In genomic region chr4:87359483-87359882, GRCm38 (mm10) we compare ENCODE assay signal across 8 mouse cellular contexts.
DNase-seq lines count a peak whose midpoint lies in the region; ATAC-seq and TF ChIP-seq lines count a peak whose summit lies in the region.

No protein-coding gene starts in this region.

- DNase-seq in cerebellum, adult 9-10 months = peak; percentile 49
- peak; percentile 26 to 42 for DNase-seq in layer of hippocampus, postnatal 36 days
- peak; percentile 40 for DNase-seq in midbrain, postnatal 0 days (ENCODE audit: low spot score)
- DNase-seq in Muller cell, postnatal 12 days (ENCODE audit: inconsistent ontology term) = no peak
- no peak for DNase-seq in gastrocnemius, postnatal 36 days

- 48% methylated on average over 9 of the region's 9 CpGs for WGBS in neural tube, embryonic 12.5 days
- WGBS in neural tube, embryonic 15.5 days = 43% methylated on average over 9 of the region's 9 CpGs
- 37% methylated on average over 9 of the region's 9 CpGs for WGBS in heart, embryonic 16.5 days
- 57% methylated on average over 9 of the region's 9 CpGs for WGBS in midbrain, postnatal 0 days

- no peaks in the 10 kb centered on the region for H3K36me3 ChIP-seq in neural tube, embryonic 12.5 days
- H3K36me3 ChIP-seq in neural tube, embryonic 15.5 days = no peaks in the 10 kb centered on the region
- no peaks in the 10 kb centered on the region for H3K36me3 ChIP-seq in heart, embryonic 16.5 days (ENCODE audit: control insufficient read depth, insufficient read depth)
- no peaks in the 10 kb centered on the region for H3K36me3 ChIP-seq in midbrain, postnatal 0 days (ENCODE audit: insufficient read depth, low read length)

- H3K27ac ChIP-seq in neural tube, embryonic 12.5 days = no peak overlapping the region
- H3K27ac ChIP-seq in neural tube, embryonic 15.5 days (replicated peaks) = no peak overlapping the region
- H3K27ac ChIP-seq in heart, embryonic 16.5 days (ENCODE audit: low read length) = no peak overlapping the region
- no peak overlapping the region for H3K27ac ChIP-seq in midbrain, postnatal 0 days (ENCODE audit: low read depth, low read length)

- H3K4me3 ChIP-seq in neural tube, embryonic 12.5 days = no peak overlapping the region
- H3K4me3 ChIP-seq in neural tube, embryonic 15.5 days (replicated peaks) = no peak overlapping the region
- peak overlapping the region; percentile 16; the same call in 1 of the 2 replicates for H3K4me3 ChIP-seq in heart, embryonic 16.5 days (ENCODE audit: low read length)
- no peak overlapping the region for H3K4me3 ChIP-seq in midbrain, postnatal 0 days (ENCODE audit: low read depth, low read length)

- H3K4me2 ChIP-seq in neural tube, embryonic 12.5 days (replicated peaks) = 0 out of 2 replicates have a peak overlapping the region, but pooled peaks have one; percentile 7
- H3K4me2 ChIP-seq in neural tube, embryonic 15.5 days = no peak overlapping the region
- H3K4me2 ChIP-seq in heart, embryonic 16.5 days (ENCODE audit: low read depth, low read length) = peak overlapping the region; percentile 48
- H3K4me2 ChIP-seq in midbrain, postnatal 0 days (ENCODE audit: low read depth, low read length, poor library complexity, severe bottlenecking) = no peak overlapping the region

- intact Hi-C loops in gastrocnemius, postnatal 36 days (cut with DNase I) = no loop called here

- H3K9me3 ChIP-seq in neural tube, embryonic 12.5 days = no peaks in the 10 kb centered on the region
- no peaks in the 10 kb centered on the region for H3K9me3 ChIP-seq in neural tube, embryonic 15.5 days (replicated peaks)
- no peaks in the 10 kb centered on the region for H3K9me3 ChIP-seq in heart, embryonic 16.5 days (replicated peaks; ENCODE audit: control insufficient read depth, low read length)
- no peaks in the 10 kb centered on the region for H3K9me3 ChIP-seq in midbrain, postnatal 0 days (ENCODE audit: low read length)

- no peak overlapping the region for H3K9ac ChIP-seq in neural tube, embryonic 12.5 days
- no peak overlapping the region for H3K9ac ChIP-seq in neural tube, embryonic 15.5 days (replicated peaks)
- no peak overlapping the region for H3K9ac ChIP-seq in heart, embryonic 16.5 days (ENCODE audit: low read length)
- no peak overlapping the region for H3K9ac ChIP-seq in midbrain, postnatal 0 days (replicated peaks; ENCODE audit: low read length, poor library complexity, severe bottlenecking)

- H3K4me1 ChIP-seq in neural tube, embryonic 12.5 days = no peaks in the 10 kb centered on the region
- 0 out of 2 replicates have a peak, but pooled peaks cover 2% of the 10 kb centered on the region for H3K4me1 ChIP-seq in neural tube, embryonic 15.5 days
- H3K4me1 ChIP-seq in heart, embryonic 16.5 days (ENCODE audit: control insufficient read depth, insufficient read depth, low read length) = peaks cover 3% of the 10 kb centered on the region; the same call in 1 of the 2 replicates
- H3K4me1 ChIP-seq in midbrain, postnatal 0 days (ENCODE audit: insufficient read depth, low read length) = no peaks in the 10 kb centered on the region

- no peak for ATAC-seq in neural tube, embryonic 12.5 days (ENCODE audit: low FRiP score, low read depth)
- ATAC-seq in neural tube, embryonic 15.5 days (ENCODE audit: low FRiP score) = no peak
- ATAC-seq in heart, embryonic 16.5 days (replicated peaks; ENCODE audit: extremely low read depth, insufficient read depth, low FRiP score) = no peak
- no peak for ATAC-seq in midbrain, postnatal 0 days (ENCODE audit: low FRiP score)

- peak; percentile 64 for TF ChIP-seq CTCF in midbrain, postnatal 0 days (IDR thresholded peaks at IDR 0.05)

- no peaks in the 10 kb centered on the region for H3K27me3 ChIP-seq in neural tube, embryonic 12.5 days (replicated peaks)
- 0 out of 2 replicates have a peak, but pooled peaks cover 3% of the 10 kb centered on the region for H3K27me3 ChIP-seq in neural tube, embryonic 15.5 days (replicated peaks)
- no peaks in the 10 kb centered on the region for H3K27me3 ChIP-seq in heart, embryonic 16.5 days (ENCODE audit: control insufficient read depth, insufficient read depth, low read length)
- no peaks in the 10 kb centered on the region for H3K27me3 ChIP-seq in midbrain, postnatal 0 days (ENCODE audit: insufficient read depth, low read length)

Comparison
In these comparisons a context has a peak if more than half of its experiments do, and no peak if none do; other contexts are left out.
1. H3K4me2 ChIP-seq: peak in neural tube, embryonic 12.5 days (single experiment) and heart, embryonic 16.5 days (single experiment); none in neural tube, embryonic 15.5 days (single experiment) and midbrain, postnatal 0 days (single experiment).
2. DNase-seq: peak in cerebellum, adult 9-10 months (single experiment), layer of hippocampus, postnatal 36 days (2 of 2) and midbrain, postnatal 0 days (single experiment); none in Muller cell, postnatal 12 days (single experiment) and gastrocnemius, postnatal 36 days (0 of 2).